Mouse (Mus musculus): ENCODE data around the gene Dio2. TPM values are rescaled to one million over a fixed set of nuclear protein-coding genes. Genes with fewer than 3 reads are reported as not detected.

The Dio2 gene
- polyA plus RNA-seq, 1 experiment from 2014 or later, result 0.80 TPM

GRCm38 (mm10) chr12:90694135-90694534 is 44.1 kb downstream of the Dio2 start:
- Histone ChIP-seq H3K9ac (no peak overlapping the region), H3K4me3 (no peak overlapping the region), H3K4me1 (no peaks in the 10 kb centered on the region), H3K9me3 (no peaks in the 10 kb centered on the region), H3K4me2 (no peak overlapping the region), H3K27me3 (replicated peaks) (no peaks in the 10 kb centered on the region), H3K27ac (replicated peaks) (no peak overlapping the region), H3K36me3 (no peaks in the 10 kb centered on the region)
- WGBS, result 71% methylated on average over 2 of the region's 2 CpGs
- no peak for ATAC-seq (ENCODE audit: extremely low read depth, insufficient number of reproducible peaks, low FRiP score, low TSS enrichment)

Data from heart, embryonic 13.5 days (tissue).